Mouse (Mus musculus): Measurements from ENCODE around the gene Gm17720.
"Not testable (repeated sequence)": the region's sequence is repeated elsewhere in the genome, so short reads cannot be mapped to it uniquely, and the experiment has no call there.

Gm17720 gene

DNA sequence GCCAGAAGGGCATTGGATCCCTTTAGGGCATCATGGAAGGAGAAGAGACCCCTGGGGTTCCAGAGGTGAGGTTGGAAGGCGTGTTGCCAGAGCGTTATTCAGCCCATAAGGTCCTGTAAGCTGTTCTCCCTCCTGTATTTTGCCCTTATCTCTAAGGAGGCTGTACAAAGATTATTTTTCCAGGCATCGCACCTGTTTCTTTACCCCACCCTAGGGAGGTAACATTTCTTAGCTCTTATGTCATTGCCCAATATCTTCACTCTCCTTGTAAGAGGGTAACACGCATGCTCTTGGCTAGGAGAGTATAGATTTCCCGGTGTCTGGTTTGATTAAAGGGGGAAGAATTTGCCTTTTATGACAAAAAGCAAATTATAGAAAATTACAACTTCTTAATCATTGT, 62.9 kb downstream of the Gm17720 start, which contains the start of gene Chst4:
Chst4 (minus strand) TSS at position 82 of the 400 bp plus-strand sequence.
- DNase-seq (ENCODE audit: low read depth, low spot score) = no peak

GRCm38 (mm10) chr8:110039216-110039615, 63.3 kb downstream of the Gm17720 start:
- DNase-seq (ENCODE audit: low read depth, low spot score) = peak; percentile 56

GRCm38 (mm10) chr8:110036156-110036555, 66.4 kb downstream of the Gm17720 start:
- DNase-seq (ENCODE audit: low read depth, low spot score) = no peak

DNA sequence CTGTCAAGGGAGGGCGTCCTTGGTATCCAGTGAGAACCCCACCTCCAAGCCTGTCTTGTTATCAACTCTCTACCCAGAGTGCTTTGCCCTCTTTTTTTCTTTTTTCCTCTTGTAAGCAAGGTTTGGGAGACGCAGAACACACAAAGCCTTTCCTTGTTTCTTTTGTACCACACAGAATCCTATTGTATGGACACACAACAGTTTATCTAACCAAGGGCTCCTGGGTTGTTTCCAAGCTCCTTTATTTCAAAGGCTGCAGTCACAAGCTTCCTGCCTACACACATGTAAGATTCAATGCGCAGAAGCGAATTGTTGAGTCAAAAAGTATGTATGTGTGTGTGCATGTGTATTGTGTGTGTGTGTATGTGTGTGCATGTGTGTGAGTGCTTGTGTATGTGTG, 68.2 kb downstream of the Gm17720 start:
- DNase-seq (ENCODE audit: low read depth, low spot score) = no peak

- not testable (repeated sequence) for DNase-seq (ENCODE audit: low read depth, low spot score)
Measured at GRCm38 (mm10) chr8:110033771-110034170, 68.8 kb downstream of the Gm17720 start.
